Mouse (Mus musculus): ENCODE results near the gene Krtap5-5. TPM values are rescaled to one million over a fixed set of nuclear protein-coding genes. Genes with fewer than 3 reads are reported as not detected.
"Not testable (repeated sequence)": the region's sequence is repeated elsewhere in the genome, so short reads cannot be mapped to it uniquely, and the experiment has no call there.

The Krtap5-5 gene
- not detected in 2 replicates for polyA plus RNA-seq (2015; fragmentation: Nextera tagmentation; extraction: Ambion mirVana)

GRCm38 (mm10) chr7:142229871-142230270 lies at the start of gene Krtap5-5:
Gene Krtap5-5 (minus strand): TSS chr7:142229971.
- ATAC-seq (ENCODE audit: insufficient read depth, low FRiP score, low read depth); H3K27me3 ChIP-seq (replicated peaks): not testable (repeated sequence)

DNA sequence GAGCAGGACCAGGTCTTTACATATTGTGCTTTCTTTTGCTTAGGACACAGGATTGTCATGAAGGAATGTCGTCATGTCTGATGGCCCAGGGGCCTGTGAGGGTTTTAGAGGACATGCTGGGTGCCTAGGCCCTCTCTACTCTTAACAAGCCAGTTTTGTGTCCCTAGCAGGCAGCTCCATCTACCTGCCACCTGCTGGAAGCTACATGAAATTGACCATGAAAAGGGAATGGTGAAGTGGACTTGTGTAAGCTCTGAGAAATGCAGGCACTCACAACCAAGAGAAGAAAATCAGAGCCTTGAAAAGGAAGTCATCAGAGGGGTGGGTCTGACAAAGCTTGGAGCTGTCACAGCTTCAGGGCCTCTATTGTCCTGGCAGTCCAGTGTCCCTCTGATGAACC lies 49.5 kb upstream of the Krtap5-5 start:
- 70% methylated on average over 1 of the region's 1 CpGs for WGBS
- H3K9ac ChIP-seq; H3K36me3 ChIP-seq; H3K4me2 ChIP-seq; H3K27ac ChIP-seq; H3K9me3 ChIP-seq; ATAC-seq (ENCODE audit: insufficient read depth, low FRiP score, low read depth); H3K4me3 ChIP-seq (replicated peaks); H3K4me1 ChIP-seq; H3K27me3 ChIP-seq (replicated peaks): not testable (repeated sequence)

More at GRCm38 (mm10) chr7:142229871-142230270, at the start of gene Krtap5-5:
- not testable (repeated sequence) for H3K27ac ChIP-seq; H3K4me1 ChIP-seq; H3K9ac ChIP-seq; H3K9me3 ChIP-seq; H3K36me3 ChIP-seq; H3K4me2 ChIP-seq; H3K4me3 ChIP-seq (replicated peaks)
- 57% methylated on average over 3 of the region's 3 CpGs for WGBS

DNA sequence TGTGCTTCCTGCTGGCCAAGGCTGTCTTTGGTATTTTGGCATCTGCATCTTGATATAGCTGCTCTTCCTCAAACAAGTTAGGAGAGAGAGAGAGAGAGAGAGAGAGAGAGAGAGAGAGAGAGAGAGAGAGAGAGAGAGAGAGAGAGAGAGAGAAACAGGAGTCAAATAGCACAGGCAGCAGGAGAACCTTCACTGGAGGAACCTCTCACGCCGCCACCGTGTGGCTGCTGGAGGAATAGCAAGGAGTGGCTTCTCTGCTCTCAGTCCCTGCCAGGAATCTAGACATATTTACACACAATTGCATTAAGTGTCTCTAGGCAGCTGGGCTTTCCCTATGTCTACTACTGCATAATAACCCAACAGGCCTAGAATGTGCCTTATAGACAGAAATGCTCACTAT lies 48.4 kb upstream of the Krtap5-5 start:
- 0 out of 2 replicates have a peak, but pooled peaks have one; percentile 43 for ATAC-seq (ENCODE audit: insufficient read depth, low FRiP score, low read depth)

DNA sequence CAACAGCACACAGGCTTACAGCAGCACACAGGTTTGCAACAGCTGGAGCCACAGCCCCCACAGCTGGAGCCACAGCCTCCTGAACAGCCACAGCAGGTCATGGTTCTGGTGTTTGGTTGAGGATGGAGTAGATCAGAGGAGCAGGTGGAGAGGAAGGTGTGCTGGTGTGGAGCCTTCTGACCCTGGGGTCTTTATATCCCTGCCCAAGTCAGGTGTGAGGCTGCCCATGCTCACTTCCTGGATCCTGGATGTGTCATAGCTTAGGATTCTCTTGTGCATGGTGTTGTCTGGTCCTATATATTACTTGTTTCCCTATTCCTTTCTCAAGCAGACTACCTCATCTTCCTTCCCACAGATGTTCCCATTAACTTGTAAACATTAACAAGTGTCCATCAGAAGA lies 44.5 kb upstream of the Krtap5-5 start, which contains the start of gene Gm4559:
Gm4559 (minus strand) TSS at position 101 of the 400 bp plus-strand sequence.
- not testable (repeated sequence) for H3K36me3 ChIP-seq; H3K9ac ChIP-seq; H3K4me1 ChIP-seq; H3K4me3 ChIP-seq (replicated peaks); H3K27me3 ChIP-seq (replicated peaks); H3K9me3 ChIP-seq; H3K27ac ChIP-seq; H3K4me2 ChIP-seq; ATAC-seq (ENCODE audit: insufficient read depth, low FRiP score, low read depth)

More for the DNA sequence above, 48.4 kb upstream of the Krtap5-5 start:
- not testable (repeated sequence) for H3K4me3 ChIP-seq (replicated peaks); H3K4me2 ChIP-seq; H3K9me3 ChIP-seq; H3K9ac ChIP-seq; H3K27me3 ChIP-seq (replicated peaks); H3K27ac ChIP-seq; H3K4me1 ChIP-seq; H3K36me3 ChIP-seq
- whole genome bisulfite sequencing, result 0% methylated on average over 3 of the region's 3 CpGs

GRCm38 (mm10) chr7:142258254-142258653 lies 28.5 kb upstream of the Krtap5-5 start, which contains the start of gene Gm2431:
Gene Gm2431 (minus strand): TSS chr7:142258354.
- WGBS, result 16% methylated on average over 1 of the region's 1 CpGs
- not testable (repeated sequence) for ATAC-seq (ENCODE audit: insufficient read depth, low FRiP score, low read depth); H3K27me3 ChIP-seq (replicated peaks); H3K4me1 ChIP-seq; H3K9ac ChIP-seq; H3K36me3 ChIP-seq; H3K4me3 ChIP-seq (replicated peaks); H3K27ac ChIP-seq; H3K4me2 ChIP-seq; H3K9me3 ChIP-seq

- WGBS, result 0% methylated on average over 2 of the region's 2 CpGs
- no peaks in the 10 kb centered on the region for H3K36me3 ChIP-seq
- no peaks in the 10 kb centered on the region for H3K9me3 ChIP-seq
- no peak overlapping the region for H3K9ac ChIP-seq
- no peak overlapping the region for H3K4me3 ChIP-seq (replicated peaks)
- no peak overlapping the region for H3K4me2 ChIP-seq
- H3K4me1 ChIP-seq, result no peaks in the 10 kb centered on the region
- ATAC-seq (ENCODE audit: insufficient read depth, low FRiP score, low read depth), result no peak
- H3K27me3 ChIP-seq (replicated peaks), result 0 out of 2 replicates have a peak, but pooled peaks cover 3% of the 10 kb centered on the region
- H3K27ac ChIP-seq, result no peak overlapping the region
Measured at GRCm38 (mm10) chr7:142255517-142255916, 25.7 kb upstream of the Krtap5-5 start.

- Histone ChIP-seq H3K36me3 (no peaks in the 10 kb centered on the region), H3K9ac (no peak overlapping the region), H3K4me1 (no peaks in the 10 kb centered on the region), H3K27ac (no peak overlapping the region), H3K4me3 (replicated peaks) (no peak overlapping the region), H3K27me3 (replicated peaks) (0 out of 2 replicates have a peak, but pooled peaks cover 6% of the 10 kb centered on the region), H3K4me2 (no peak overlapping the region), H3K9me3 (no peaks in the 10 kb centered on the region)
- 0% methylated on average over 1 of the region's 1 CpGs for WGBS
- ATAC-seq (ENCODE audit: insufficient read depth, low FRiP score, low read depth), result no peak
Measured at GRCm38 (mm10) chr7:142249824-142250223, 20.1 kb upstream of the Krtap5-5 start.

- Histone ChIP-seq H3K4me3 (replicated peaks) (no peak within 1 kb of the TSS), H3K27ac (no peak within 1 kb of the TSS), H3K4me1 (no peaks in the 10 kb centered on the region), H3K36me3 (no peaks in the 10 kb centered on the region), H3K4me2 (no peak within 1 kb of the TSS), H3K9ac (no peak within 1 kb of the TSS), H3K27me3 (replicated peaks) (no peaks in the 10 kb centered on the region), H3K9me3 (no peaks in the 10 kb centered on the region)
- 23% methylated on average over 2 of the region's 2 CpGs for WGBS
- ATAC-seq (ENCODE audit: insufficient read depth, low FRiP score, low read depth), result no peak
Measured at GRCm38 (mm10) chr7:142240978-142241377, 11.2 kb upstream of the Krtap5-5 start, which contains the start of gene Gm40460. Gene Gm40460 (minus strand): TSS chr7:142241078.

GRCm38 (mm10) chr7:142231540-142231939 lies 1.8 kb upstream of the Krtap5-5 start:
- no peak for ATAC-seq (ENCODE audit: insufficient read depth, low FRiP score, low read depth)
- WGBS, result 8% methylated on average over 1 of the region's 1 CpGs
- H3K27me3 ChIP-seq (replicated peaks), result no peaks in the 10 kb centered on the region
- no peaks in the 10 kb centered on the region for H3K4me1 ChIP-seq
- H3K4me3 ChIP-seq (replicated peaks), result no peak overlapping the region
- H3K36me3 ChIP-seq, result no peaks in the 10 kb centered on the region
- H3K9ac ChIP-seq, result no peak overlapping the region
- H3K9me3 ChIP-seq, result no peaks in the 10 kb centered on the region
- no peak overlapping the region for H3K4me2 ChIP-seq
- no peak overlapping the region for H3K27ac ChIP-seq

GRCm38 (mm10) chr7:142224518-142224917 lies 5.3 kb downstream of the Krtap5-5 start:
- 35% methylated on average over 2 of the region's 2 CpGs for WGBS
- ATAC-seq (ENCODE audit: insufficient read depth, low FRiP score, low read depth), result no peak
- no peaks in the 10 kb centered on the region for H3K36me3 ChIP-seq

DNA sequence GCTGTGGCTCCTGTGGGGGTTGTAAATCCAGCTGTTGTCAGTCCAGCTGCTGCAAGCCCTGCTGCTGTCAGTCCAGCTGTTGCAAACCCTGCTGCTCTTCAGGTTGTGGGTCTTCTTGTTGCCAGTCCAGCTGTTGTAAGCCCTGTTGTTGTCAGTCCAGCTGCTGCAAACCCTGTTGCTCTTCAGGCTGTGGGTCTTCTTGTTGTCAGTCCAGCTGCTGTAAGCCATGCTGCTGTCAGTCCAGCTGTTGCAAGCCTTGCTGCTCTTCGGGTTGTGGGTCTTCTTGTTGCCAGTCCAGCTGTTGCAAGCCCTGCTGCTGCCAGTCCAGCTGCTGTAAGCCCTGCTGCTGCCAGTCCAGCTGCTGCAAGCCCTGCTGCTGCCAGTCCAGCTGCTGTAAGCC lies 17.6 kb downstream of the Krtap5-5 start:
- ATAC-seq (ENCODE audit: insufficient read depth, low FRiP score, low read depth); H3K27me3 ChIP-seq (replicated peaks); H3K36me3 ChIP-seq; H3K9me3 ChIP-seq; H3K4me1 ChIP-seq; H3K27ac ChIP-seq; H3K9ac ChIP-seq; H3K4me3 ChIP-seq (replicated peaks); H3K4me2 ChIP-seq: not testable (repeated sequence)
- 55% methylated on average over 1 of the region's 1 CpGs for WGBS

More at GRCm38 (mm10) chr7:142224518-142224917, 5.3 kb downstream of the Krtap5-5 start:
- H3K4me2 ChIP-seq, result no peak overlapping the region
- H3K9me3 ChIP-seq, result no peaks in the 10 kb centered on the region
- no peak overlapping the region for H3K4me3 ChIP-seq (replicated peaks)
- H3K9ac ChIP-seq, result no peak overlapping the region
- no peaks in the 10 kb centered on the region for H3K27me3 ChIP-seq (replicated peaks)
- H3K27ac ChIP-seq, result no peak overlapping the region
- no peaks in the 10 kb centered on the region for H3K4me1 ChIP-seq

- no peak within 1 kb of the TSS for H3K27ac ChIP-seq
- WGBS, result 70% methylated on average over 1 of the region's 1 CpGs
- H3K4me2 ChIP-seq, result no peak within 1 kb of the TSS
- H3K4me1 ChIP-seq, result no peaks in the 10 kb centered on the region
- no peak for ATAC-seq (ENCODE audit: insufficient read depth, low FRiP score, low read depth)
- H3K27me3 ChIP-seq (replicated peaks), result no peaks in the 10 kb centered on the region
- H3K4me3 ChIP-seq (replicated peaks), result no peak within 1 kb of the TSS
- H3K9me3 ChIP-seq, result no peaks in the 10 kb centered on the region
- H3K9ac ChIP-seq, result no peak within 1 kb of the TSS
- H3K36me3 ChIP-seq, result no peaks in the 10 kb centered on the region
Measured at GRCm38 (mm10) chr7:142211559-142211958, 18.2 kb downstream of the Krtap5-5 start, which contains the start of gene Gm7579. Gene Gm7579 (plus strand): TSS chr7:142211859.

GRCm38 (mm10) chr7:142206891-142207290 lies 22.9 kb downstream of the Krtap5-5 start:
- H3K4me2 ChIP-seq; H3K27ac ChIP-seq; H3K27me3 ChIP-seq (replicated peaks); H3K9me3 ChIP-seq; ATAC-seq (ENCODE audit: insufficient read depth, low FRiP score, low read depth); H3K9ac ChIP-seq; H3K36me3 ChIP-seq; H3K4me3 ChIP-seq (replicated peaks); H3K4me1 ChIP-seq: not testable (repeated sequence)
- 80% methylated on average over 5 of the region's 5 CpGs for WGBS
